Mouse (Mus musculus) liver, embryonic 15.5 days (tissue): ENCODE measurements around the gene Ror2. TPM values are rescaled to one million over a fixed set of nuclear protein-coding genes. Genes with fewer than 3 reads are reported as not detected.

ENCODE experiments used
- ATAC-seq: fragments of 200-750 bp; cut with Nextera tagmentation; 2 replicates; pipeline ENCODE4 v1.8.0; 2017; ENCODE audit warnings: moderate number of reproducible peaks, mild to moderate bottlenecking, moderate library complexity; ENCODE audit not compliant: insufficient read depth
- H3K27ac ChIP-seq: fragments of 300-500 bp; sonication (generic); replicated peaks from 2 replicates; pipeline ENCODE4 v1.5.1; 2015; ENCODE audit warnings: mild to moderate bottlenecking, inconsistent platforms
- H3K27me3 ChIP-seq: fragments of 300-500 bp; sonication (generic); 2 replicates; pipeline ENCODE4 v1.6.1; 2015; ENCODE audit warnings: mild to moderate bottlenecking, inconsistent platforms
- H3K36me3 ChIP-seq: fragments of 300-500 bp; sonication (generic); replicated peaks from 2 replicates; pipeline ENCODE4 v1.6.1; 2015; ENCODE audit warnings: moderate library complexity, mild to moderate bottlenecking, inconsistent platforms
- H3K4me1 ChIP-seq: fragments of 300-500 bp; sonication (generic); replicated peaks from 2 replicates; pipeline ENCODE4 v1.6.1; 2015; ENCODE audit warnings: inconsistent platforms
- H3K4me2 ChIP-seq: fragments of 300-500 bp; sonication (generic); 2 replicates; pipeline ENCODE4 v1.6.1; 2015; ENCODE audit warnings: moderate library complexity, mild to moderate bottlenecking, inconsistent platforms
- H3K4me3 ChIP-seq: fragments of 300-500 bp; sonication (generic); replicated peaks from 2 replicates; pipeline ENCODE4 v1.5.1; 2015; ENCODE audit warnings: mild to moderate bottlenecking, inconsistent platforms
- H3K9ac ChIP-seq: fragments of 300-500 bp; sonication (generic); 2 replicates; pipeline ENCODE4 v1.6.1; 2015; ENCODE audit warnings: moderate library complexity, mild to moderate bottlenecking, inconsistent platforms
- H3K9me3 ChIP-seq: fragments of 300-500 bp; sonication (generic); replicated peaks from 2 replicates; pipeline ENCODE4 v1.6.1; 2016; ENCODE audit warnings: inconsistent platforms
- WGBS: fragments of 180-500 bp; shearing (Covaris S2); methylation state at CpG from one replicate; pipeline ENCODE4 v1.1.7; 2015; ENCODE audit warnings: mixed read lengths; ENCODE audit not compliant: insufficient replicate concordance; 5-methylcytosine and 5-hydroxymethylcytosine counted together
- polyA plus RNA-seq: library from polyadenylated mRNA; unstranded; fragments of >200 nt; fragmentation: Nextera tagmentation; extraction: Ambion mirVana; gene quantifications from 2 replicates; pipeline ENCODE4 v1.2.1, GENCODE M21; 2015

Ror2 gene
- polyA plus RNA-seq, 1 experiment from 2014 or later = 0.23 TPM

DNA sequence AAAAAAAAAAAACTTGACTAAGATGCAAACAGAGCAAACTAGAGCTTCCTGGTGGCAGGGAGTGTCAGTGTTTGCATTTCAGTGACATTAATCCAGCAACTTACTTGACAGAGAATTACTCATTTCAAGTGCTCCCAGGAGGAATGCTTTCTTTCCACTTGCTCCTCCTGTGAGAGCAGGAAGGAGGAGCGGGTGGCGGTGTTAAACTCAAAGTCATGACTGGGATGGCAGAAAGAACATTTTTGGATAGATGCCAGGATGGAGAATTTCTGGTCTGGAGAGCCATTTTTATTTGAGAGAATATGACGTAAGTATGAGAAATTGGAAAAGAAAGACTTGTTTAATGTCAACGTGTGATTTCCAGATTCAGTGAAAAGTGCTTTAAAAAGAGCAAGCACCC lies 192.5 kb downstream of the Ror2 start:
- no peaks in the 10 kb centered on the region for H3K27me3 ChIP-seq
- no peak for ATAC-seq
- H3K4me3 ChIP-seq = no peak overlapping the region
- H3K36me3 ChIP-seq = no peaks in the 10 kb centered on the region
- no peaks in the 10 kb centered on the region for H3K9me3 ChIP-seq
- WGBS = 62% methylated on average over 4 of the region's 4 CpGs
- H3K4me1 ChIP-seq = no peaks in the 10 kb centered on the region
- H3K27ac ChIP-seq = no peak overlapping the region
- H3K4me2 ChIP-seq = no peak overlapping the region
- no peak overlapping the region for H3K9ac ChIP-seq

DNA sequence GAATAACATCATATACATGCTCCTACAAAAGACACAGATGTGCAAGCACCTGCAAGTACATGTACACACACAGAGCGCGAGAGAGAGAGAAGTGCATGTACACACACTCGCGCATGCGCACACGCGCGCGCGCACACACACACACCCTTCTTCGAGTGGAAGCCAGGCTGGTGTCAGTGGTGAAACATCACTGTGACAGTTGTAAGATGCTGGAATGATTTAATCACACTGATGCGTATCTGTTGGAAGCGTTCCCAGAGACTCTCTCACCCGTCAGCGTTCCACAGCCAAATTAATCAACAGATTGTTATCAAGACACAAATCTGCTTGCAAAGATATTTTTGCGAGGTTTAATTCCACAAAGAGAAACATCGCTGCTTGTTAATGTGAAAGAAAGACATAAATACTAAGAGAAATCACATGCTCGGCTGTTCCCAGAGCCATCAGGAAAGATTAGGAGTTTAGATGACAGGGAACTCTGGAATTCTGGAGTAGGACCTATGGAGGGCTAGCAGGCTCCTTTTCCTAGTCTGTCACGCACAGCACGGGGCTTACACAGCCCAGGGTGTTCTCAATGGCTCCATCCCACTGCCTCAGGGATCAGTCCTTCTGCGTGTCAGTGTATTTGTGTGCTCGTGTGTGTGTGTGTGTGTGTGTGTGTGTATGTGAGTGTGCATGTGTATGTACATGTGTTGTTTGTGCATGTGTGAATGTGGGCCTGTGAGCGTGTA lies 199.2 kb downstream of the Ror2 start:
- WGBS = 78% methylated on average over 23 of the region's 23 CpGs
- H3K4me3 ChIP-seq = no peak overlapping the region
- no peak for ATAC-seq

GRCm38 (mm10) chr13:53081846-53082245 lies 204.1 kb downstream of the Ror2 start:
- Histone ChIP-seq H3K9ac (no peak overlapping the region), H3K27ac (no peak overlapping the region), H3K36me3 (no peaks in the 10 kb centered on the region), H3K9me3 (no peaks in the 10 kb centered on the region), H3K4me1 (no peaks in the 10 kb centered on the region), H3K4me3 (no peak overlapping the region), H3K27me3 (no peaks in the 10 kb centered on the region), H3K4me2 (no peak overlapping the region)
- 63% methylated on average over 6 of the region's 6 CpGs for whole genome bisulfite sequencing
- no peak for ATAC-seq

More for the DNA sequence above, 199.2 kb downstream of the Ror2 start:
- no peak overlapping the region for H3K27ac ChIP-seq
- no peaks in the 10 kb centered on the region for H3K9me3 ChIP-seq
- H3K4me2 ChIP-seq = no peak overlapping the region
- H3K27me3 ChIP-seq = no peaks in the 10 kb centered on the region
- no peak overlapping the region for H3K9ac ChIP-seq
- no peaks in the 10 kb centered on the region for H3K4me1 ChIP-seq
- H3K36me3 ChIP-seq = no peaks in the 10 kb centered on the region

DNA sequence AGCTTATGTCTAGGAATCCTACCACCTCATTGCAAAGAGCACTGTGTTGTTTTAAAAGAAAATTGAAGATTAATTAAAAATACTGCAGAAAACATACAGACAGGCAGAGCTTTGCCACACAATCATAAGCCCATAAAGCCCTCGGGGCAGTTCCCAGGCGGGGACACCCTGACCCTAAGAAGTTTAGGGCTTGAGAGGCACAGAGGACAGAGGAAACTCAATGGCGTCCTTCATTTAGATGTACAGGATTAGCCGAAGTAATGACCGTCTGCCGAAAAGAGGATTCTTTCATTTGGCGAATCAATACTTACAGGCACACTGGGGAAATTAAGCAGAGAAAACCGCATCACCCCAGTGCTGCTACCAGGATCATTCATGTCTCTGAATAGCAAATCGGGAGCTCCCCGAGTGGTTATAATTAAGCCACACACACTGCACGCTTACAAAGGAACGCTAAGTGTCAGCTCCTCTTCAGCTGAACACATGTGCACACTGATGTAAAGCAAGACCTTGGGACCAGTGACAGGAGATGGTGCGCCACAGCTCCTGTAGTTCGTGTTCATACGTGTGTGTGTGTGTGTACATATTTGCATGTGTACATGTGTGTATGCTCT lies 208.1 kb downstream of the Ror2 start:
- Histone ChIP-seq H3K4me2 (no peak overlapping the region), H3K27ac (no peak overlapping the region), H3K4me1 (no peaks in the 10 kb centered on the region), H3K27me3 (no peaks in the 10 kb centered on the region), H3K9me3 (no peaks in the 10 kb centered on the region), H3K9ac (no peak overlapping the region), H3K36me3 (no peaks in the 10 kb centered on the region), H3K4me3 (no peak overlapping the region)
- ATAC-seq = no peak
- 73% methylated on average over 15 of the region's 15 CpGs for WGBS

- Histone ChIP-seq H3K9me3 (no peaks in the 10 kb centered on the region), H3K4me3 (no peak overlapping the region), H3K4me1 (no peaks in the 10 kb centered on the region), H3K9ac (no peak overlapping the region), H3K4me2 (no peak overlapping the region), H3K36me3 (no peaks in the 10 kb centered on the region), H3K27me3 (no peaks in the 10 kb centered on the region), H3K27ac (no peak overlapping the region)
- ATAC-seq = no peak
- WGBS = 50% methylated on average over 5 of the region's 5 CpGs
Measured at GRCm38 (mm10) chr13:53075006-53075405, 210.9 kb downstream of the Ror2 start.

- Histone ChIP-seq H3K9ac (no peak overlapping the region), H3K4me1 (no peaks in the 10 kb centered on the region), H3K27ac (no peak overlapping the region), H3K4me2 (no peak overlapping the region), H3K9me3 (no peaks in the 10 kb centered on the region), H3K4me3 (no peak overlapping the region), H3K27me3 (no peaks in the 10 kb centered on the region), H3K36me3 (no peaks in the 10 kb centered on the region)
- no peak for ATAC-seq
- 66% methylated on average over 22 of the region's 22 CpGs for WGBS
Measured at GRCm38 (mm10) chr13:53069076-53069690, 216.7 kb downstream of the Ror2 start.

DNA sequence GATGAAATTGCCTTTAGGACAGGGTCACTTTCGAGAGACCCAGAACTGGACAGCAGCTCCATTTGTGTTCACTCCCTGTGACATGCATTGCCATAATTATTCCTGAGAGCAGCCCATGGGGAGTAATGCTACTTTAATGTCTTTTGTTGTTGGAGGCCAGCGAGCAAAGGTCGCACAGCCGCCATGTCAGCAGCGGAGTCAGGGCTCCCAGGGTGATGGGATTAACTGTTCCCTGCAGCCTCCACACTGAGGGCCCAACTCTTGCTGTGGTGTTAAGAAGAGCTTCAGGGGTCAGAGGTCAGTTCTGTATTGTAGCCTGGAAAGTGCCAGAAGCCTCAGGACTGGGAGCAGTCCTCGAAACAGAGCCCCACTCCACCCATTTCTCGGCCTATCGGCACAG lies 217.5 kb downstream of the Ror2 start:
- no peak overlapping the region for H3K4me2 ChIP-seq
- no peaks in the 10 kb centered on the region for H3K27me3 ChIP-seq
- H3K27ac ChIP-seq = no peak overlapping the region
- no peak overlapping the region for H3K4me3 ChIP-seq
- no peak for ATAC-seq
- H3K36me3 ChIP-seq = no peaks in the 10 kb centered on the region
- no peak overlapping the region for H3K9ac ChIP-seq
- no peaks in the 10 kb centered on the region for H3K9me3 ChIP-seq
- 76% methylated on average over 8 of the region's 8 CpGs for WGBS
- H3K4me1 ChIP-seq = no peaks in the 10 kb centered on the region

DNA sequence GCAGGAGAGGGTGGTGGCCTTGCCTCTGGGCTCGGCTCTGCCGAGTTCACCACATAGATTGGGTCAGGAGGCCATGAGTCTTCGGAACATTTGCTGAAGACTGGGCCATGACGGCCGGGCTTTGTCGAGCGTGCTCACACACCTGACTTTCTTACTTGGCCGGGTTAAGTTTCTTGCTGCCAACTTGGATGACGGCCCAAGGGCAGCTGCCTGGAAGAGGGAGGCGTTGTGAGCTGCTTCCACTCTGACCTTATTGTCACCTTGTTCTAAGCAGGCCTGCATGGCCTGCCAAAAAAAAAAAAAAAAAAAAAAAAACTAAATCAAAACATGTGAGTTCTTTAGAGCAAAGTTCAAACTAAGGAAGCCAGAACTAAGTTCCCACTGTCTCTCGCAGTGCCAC lies 218.0 kb downstream of the Ror2 start:
- Histone ChIP-seq H3K9ac (no peak overlapping the region), H3K36me3 (no peaks in the 10 kb centered on the region), H3K4me2 (no peak overlapping the region), H3K9me3 (no peaks in the 10 kb centered on the region), H3K27me3 (no peaks in the 10 kb centered on the region), H3K4me3 (no peak overlapping the region), H3K4me1 (no peaks in the 10 kb centered on the region), H3K27ac (no peak overlapping the region)
- WGBS = 63% methylated on average over 11 of the region's 11 CpGs
- ATAC-seq = no peak

- H3K36me3 ChIP-seq = no peaks in the 10 kb centered on the region
- H3K27ac ChIP-seq = no peak overlapping the region
- no peaks in the 10 kb centered on the region for H3K27me3 ChIP-seq
- no peak for ATAC-seq
- H3K9ac ChIP-seq = no peak overlapping the region
- 64% methylated on average over 11 of the region's 11 CpGs for WGBS
- H3K4me3 ChIP-seq = no peak overlapping the region
- H3K4me1 ChIP-seq = no peaks in the 10 kb centered on the region
- H3K9me3 ChIP-seq = no peaks in the 10 kb centered on the region
- H3K4me2 ChIP-seq = no peak overlapping the region
Measured at GRCm38 (mm10) chr13:53065122-53065521, 220.8 kb downstream of the Ror2 start.

- H3K36me3 ChIP-seq = no peaks in the 10 kb centered on the region
- H3K4me3 ChIP-seq = no peak overlapping the region
- no peak overlapping the region for H3K27ac ChIP-seq
- no peaks in the 10 kb centered on the region for H3K27me3 ChIP-seq
- no peak overlapping the region for H3K4me2 ChIP-seq
- WGBS = 49% methylated on average over 1 of the region's 1 CpGs
- H3K9me3 ChIP-seq = no peaks in the 10 kb centered on the region
- H3K4me1 ChIP-seq = no peaks in the 10 kb centered on the region
- no peak for ATAC-seq
- no peak overlapping the region for H3K9ac ChIP-seq
Measured at GRCm38 (mm10) chr13:53064681-53065080, 221.2 kb downstream of the Ror2 start.
